Mouse (Mus musculus): ENCODE results near the gene Itpr3. TPM values are rescaled to one million over a fixed set of nuclear protein-coding genes. Genes with fewer than 3 reads are reported as not detected.

The Itpr3 gene
- total RNA-seq, 1 experiment = 44.1 TPM

DNA sequence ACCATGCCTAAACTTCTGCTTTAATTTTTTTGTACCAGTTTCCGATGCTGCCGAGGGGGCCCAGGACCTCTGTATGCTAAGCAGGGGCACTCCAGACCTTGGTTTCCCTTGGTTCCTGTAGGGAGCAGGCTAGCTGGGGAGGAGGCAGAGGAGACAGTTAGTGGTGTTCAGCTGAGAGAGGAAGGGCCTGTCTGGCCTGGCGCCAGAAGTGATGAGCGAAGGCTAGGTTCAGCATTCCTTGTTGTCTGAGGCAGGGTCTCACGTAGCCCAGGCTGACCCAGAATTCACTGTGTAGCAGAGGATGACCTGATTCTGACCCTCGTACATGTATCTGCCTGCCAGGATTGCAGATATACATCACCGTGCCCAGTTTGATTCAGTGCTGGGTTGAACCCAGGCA lies 13.8 kb downstream of the Itpr3 start:
- in situ Hi-C loops (cut with MboI; ENCODE audit: low sequenced_read_pairs in 2 of 2, unreplicated experiment in 2 of 2) = no loop called here
- Histone ChIP-seq H3K4me1 (ENCODE audit: control insufficient read depth in 2 of 2, insufficient read depth in 2 of 2, low read length in 2 of 2, poor library complexity in 1 of 2) (peaks cover 6 to 35% of the 10 kb centered on the region in 2 experiments), H3K27ac (ENCODE audit: insufficient read depth, low read depth, low read length, poor library complexity, severe bottlenecking) (no peak overlapping the region), H3K36me3 (ENCODE audit: control insufficient read depth, insufficient read depth, low read length, poor library complexity, severe bottlenecking) (peaks cover 3% of the 10 kb centered on the region; the same call in 1 of the 2 replicates), H3K9ac (ENCODE audit: insufficient read depth, low read depth, low read length, poor library complexity, severe bottlenecking) (no peak overlapping the region), H3K4me3 (ENCODE audit: insufficient read depth in 1 of 2, low read depth in 1 of 2, low read length in 2 of 2, poor library complexity in 1 of 2, severe bottlenecking in 1 of 2) (no peak overlapping the region), H3K9me3 (ENCODE audit: control insufficient read depth, insufficient read depth, low read depth, low read length) (no peaks in the 10 kb centered on the region)
- no peak for TF ChIP-seq CHD2 (IDR thresholded peaks at IDR 0.05; ENCODE audit: low read depth, low read length)
- no peak for TF ChIP-seq MAFK (IDR thresholded peaks at IDR 0.05; ENCODE audit: insufficient read depth, low read depth, low read length)
- DNase-seq (ENCODE audit: low read depth, low spot score) = no peak

DNA sequence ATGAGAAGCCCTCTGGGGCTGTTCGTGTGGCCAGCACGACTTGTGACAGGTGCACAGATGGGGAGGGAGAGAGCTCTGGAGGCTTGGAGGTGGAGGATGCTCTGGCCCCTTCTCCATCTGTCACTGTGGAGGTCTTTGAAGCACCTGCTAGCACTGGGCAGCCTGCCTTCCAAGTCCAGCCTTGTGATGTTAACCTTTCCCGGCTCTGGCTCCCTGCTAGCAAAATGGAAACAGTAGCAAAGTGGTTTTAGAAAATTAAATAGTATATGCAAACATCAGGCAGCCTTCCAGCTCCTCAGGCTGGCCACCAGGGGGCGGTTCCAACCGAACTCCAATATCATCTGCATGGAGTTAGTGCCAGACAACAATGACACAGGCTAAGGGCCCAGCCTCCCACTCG lies 14.5 kb downstream of the Itpr3 start:
- no peak overlapping the region for H3K9ac ChIP-seq (ENCODE audit: insufficient read depth, low read depth, low read length, poor library complexity, severe bottlenecking)
- no peak for DNase-seq (ENCODE audit: low read depth, low spot score)
- in situ Hi-C loops (cut with MboI; ENCODE audit: low sequenced_read_pairs in 2 of 2, unreplicated experiment in 2 of 2) = no loop called here

GRCm38 (mm10) chr17:27072363-27072762 lies 15.3 kb downstream of the Itpr3 start:
- in situ Hi-C loops (cut with MboI; ENCODE audit: low sequenced_read_pairs in 2 of 2, unreplicated experiment in 2 of 2) = no loop called here
- no peak overlapping the region for H3K9ac ChIP-seq (ENCODE audit: insufficient read depth, low read depth, low read length, poor library complexity, severe bottlenecking)
- TF ChIP-seq MAFK (IDR thresholded peaks at IDR 0.05; ENCODE audit: insufficient read depth, low read depth, low read length) (no peak), ZC3H11A (IDR thresholded peaks at IDR 0.05; ENCODE audit: borderline replicate concordance, low read depth, low read length) (no peak), ZNF384 (IDR thresholded peaks at IDR 0.05; ENCODE audit: low read depth, low read length) (no peak), HCFC1 (IDR thresholded peaks at IDR 0.05; ENCODE audit: borderline replicate concordance, insufficient read depth, low read length) (no peak), CHD2 (IDR thresholded peaks at IDR 0.05; ENCODE audit: low read depth, low read length) (no peak)
- DNase-seq (ENCODE audit: low read depth, low spot score) = no peak
- H3K36me3 ChIP-seq (ENCODE audit: control insufficient read depth, insufficient read depth, low read length, poor library complexity, severe bottlenecking) = peaks cover 5% of the 10 kb centered on the region; the same call in 1 of the 2 replicates
- H3K4me3 ChIP-seq (ENCODE audit: insufficient read depth in 1 of 2, low read depth in 1 of 2, low read length in 2 of 2, poor library complexity in 1 of 2, severe bottlenecking in 1 of 2) = no peak overlapping the region
- no peaks in the 10 kb centered on the region for H3K9me3 ChIP-seq (ENCODE audit: control insufficient read depth, insufficient read depth, low read depth, low read length)
- H3K27ac ChIP-seq (ENCODE audit: insufficient read depth, low read depth, low read length, poor library complexity, severe bottlenecking) = no peak overlapping the region
- peaks cover 1 to 20% of the 10 kb centered on the region in 2 experiments; a peak in 2 of 4 replicates for H3K4me1 ChIP-seq (ENCODE audit: control insufficient read depth in 2 of 2, insufficient read depth in 2 of 2, low read length in 2 of 2, poor library complexity in 1 of 2)

More for the DNA sequence above, 14.5 kb downstream of the Itpr3 start:
- TF ChIP-seq CHD2 (IDR thresholded peaks at IDR 0.05; ENCODE audit: low read depth, low read length) (no peak), MAFK (IDR thresholded peaks at IDR 0.05; ENCODE audit: insufficient read depth, low read depth, low read length) (no peak), ZC3H11A (IDR thresholded peaks at IDR 0.05; ENCODE audit: borderline replicate concordance, low read depth, low read length) (no peak), ZNF384 (IDR thresholded peaks at IDR 0.05; ENCODE audit: low read depth, low read length) (no peak), HCFC1 (IDR thresholded peaks at IDR 0.05; ENCODE audit: borderline replicate concordance, insufficient read depth, low read length) (no peak)
- peaks cover 3% of the 10 kb centered on the region; the same call in 1 of the 2 replicates for H3K36me3 ChIP-seq (ENCODE audit: control insufficient read depth, insufficient read depth, low read length, poor library complexity, severe bottlenecking)
- peaks cover 3 to 27% of the 10 kb centered on the region in 2 experiments; a peak in 3 of 4 replicates for H3K4me1 ChIP-seq (ENCODE audit: control insufficient read depth in 2 of 2, insufficient read depth in 2 of 2, low read length in 2 of 2, poor library complexity in 1 of 2)
- no peak overlapping the region for H3K4me3 ChIP-seq (ENCODE audit: insufficient read depth in 1 of 2, low read depth in 1 of 2, low read length in 2 of 2, poor library complexity in 1 of 2, severe bottlenecking in 1 of 2)
- no peak overlapping the region for H3K27ac ChIP-seq (ENCODE audit: insufficient read depth, low read depth, low read length, poor library complexity, severe bottlenecking)
- H3K9me3 ChIP-seq (ENCODE audit: control insufficient read depth, insufficient read depth, low read depth, low read length) = no peaks in the 10 kb centered on the region

GRCm38 (mm10) chr17:27073126-27073525 lies 16.0 kb downstream of the Itpr3 start:
- no peak overlapping the region for H3K4me3 ChIP-seq (ENCODE audit: insufficient read depth in 1 of 2, low read depth in 1 of 2, low read length in 2 of 2, poor library complexity in 1 of 2, severe bottlenecking in 1 of 2)
- H3K27ac ChIP-seq (ENCODE audit: insufficient read depth, low read depth, low read length, poor library complexity, severe bottlenecking) = no peak overlapping the region
- H3K9ac ChIP-seq (ENCODE audit: insufficient read depth, low read depth, low read length, poor library complexity, severe bottlenecking) = no peak overlapping the region
- no peak for DNase-seq (ENCODE audit: low read depth, low spot score)
- in situ Hi-C loops (cut with MboI; ENCODE audit: low sequenced_read_pairs in 2 of 2, unreplicated experiment in 2 of 2) = no loop called here
- peaks cover 5% of the 10 kb centered on the region; the same call in 1 of the 2 replicates for H3K36me3 ChIP-seq (ENCODE audit: control insufficient read depth, insufficient read depth, low read length, poor library complexity, severe bottlenecking)
- no peak for TF ChIP-seq MAFK (IDR thresholded peaks at IDR 0.05; ENCODE audit: insufficient read depth, low read depth, low read length)
- TF ChIP-seq HCFC1 (IDR thresholded peaks at IDR 0.05; ENCODE audit: borderline replicate concordance, insufficient read depth, low read length) = no peak
- TF ChIP-seq ZNF384 (IDR thresholded peaks at IDR 0.05; ENCODE audit: low read depth, low read length) = no peak
- no peak for TF ChIP-seq ZC3H11A (IDR thresholded peaks at IDR 0.05; ENCODE audit: borderline replicate concordance, low read depth, low read length)
- no peak for TF ChIP-seq CHD2 (IDR thresholded peaks at IDR 0.05; ENCODE audit: low read depth, low read length)
- H3K9me3 ChIP-seq (ENCODE audit: control insufficient read depth, insufficient read depth, low read depth, low read length) = no peaks in the 10 kb centered on the region
- peaks cover 1 to 20% of the 10 kb centered on the region in 2 experiments; a peak in 2 of 4 replicates for H3K4me1 ChIP-seq (ENCODE audit: control insufficient read depth in 2 of 2, insufficient read depth in 2 of 2, low read length in 2 of 2, poor library complexity in 1 of 2)

- no peak for DNase-seq (ENCODE audit: low read depth, low spot score)
- no peak overlapping the region for H3K27ac ChIP-seq (ENCODE audit: insufficient read depth, low read depth, low read length, poor library complexity, severe bottlenecking)
- peaks cover 5% of the 10 kb centered on the region; the same call in 1 of the 2 replicates for H3K36me3 ChIP-seq (ENCODE audit: control insufficient read depth, insufficient read depth, low read length, poor library complexity, severe bottlenecking)
- in situ Hi-C loops (cut with MboI; ENCODE audit: low sequenced_read_pairs in 2 of 2, unreplicated experiment in 2 of 2) = no loop called here
- H3K4me3 ChIP-seq (ENCODE audit: insufficient read depth in 1 of 2, low read depth in 1 of 2, low read length in 2 of 2, poor library complexity in 1 of 2, severe bottlenecking in 1 of 2) = no peak overlapping the region
- peaks cover 0 to 23% of the 10 kb centered on the region in 2 experiments; a peak in 3 of 4 replicates for H3K4me1 ChIP-seq (ENCODE audit: control insufficient read depth in 2 of 2, insufficient read depth in 2 of 2, low read length in 2 of 2, poor library complexity in 1 of 2)
- TF ChIP-seq CHD2 (IDR thresholded peaks at IDR 0.05; ENCODE audit: low read depth, low read length) = no peak
- no peak for TF ChIP-seq MAFK (IDR thresholded peaks at IDR 0.05; ENCODE audit: insufficient read depth, low read depth, low read length)
- no peak for TF ChIP-seq HCFC1 (IDR thresholded peaks at IDR 0.05; ENCODE audit: borderline replicate concordance, insufficient read depth, low read length)
- no peak for TF ChIP-seq ZNF384 (IDR thresholded peaks at IDR 0.05; ENCODE audit: low read depth, low read length)
- no peak for TF ChIP-seq ZC3H11A (IDR thresholded peaks at IDR 0.05; ENCODE audit: borderline replicate concordance, low read depth, low read length)
- no peaks in the 10 kb centered on the region for H3K9me3 ChIP-seq (ENCODE audit: control insufficient read depth, insufficient read depth, low read depth, low read length)
- H3K9ac ChIP-seq (ENCODE audit: insufficient read depth, low read depth, low read length, poor library complexity, severe bottlenecking) = no peak overlapping the region
These were observed 16.7 kb downstream of the Itpr3 start for GRCm38 (mm10) chr17:27073778-27074177.

All from ES-E14 (cell line).